Mouse (Mus musculus): ENCODE measurements around the gene Rpusd1. TPM values are rescaled to one million over a fixed set of nuclear protein-coding genes. Genes with fewer than 3 reads are reported as not detected.

The Rpusd1 gene
- total and polyA plus RNA-seq, 3 experiments = 8.2 to 23.9 TPM; not detected in 1

DNA sequence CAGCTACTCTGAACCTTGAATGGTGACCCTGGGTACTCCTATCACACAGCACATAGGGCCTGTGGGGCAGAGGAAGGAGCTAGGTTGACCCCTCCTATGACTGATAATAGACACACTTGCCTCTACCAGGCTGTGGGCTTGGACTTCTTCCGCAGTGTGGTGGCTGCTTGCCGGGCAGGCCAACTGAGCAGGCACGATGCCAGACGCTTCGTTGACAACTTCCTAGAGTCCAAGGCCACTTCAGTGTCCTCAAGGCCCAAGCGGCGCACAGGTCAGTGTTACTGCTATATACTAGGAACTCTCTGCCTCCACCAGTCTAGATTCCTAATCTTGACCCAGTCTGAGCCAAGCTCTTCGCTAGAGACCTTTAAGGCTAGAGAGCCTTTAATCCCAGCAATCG is 16.4 kb downstream of the Rpusd1 start:
- Histone ChIP-seq H3K79me2 (ENCODE audit: control insufficient read depth, insufficient read depth, low read length, poor library complexity) (no peaks in the 10 kb centered on the region), H3K4me3 (ENCODE audit: control insufficient read depth in 1 of 2, insufficient read depth in 1 of 2, low read depth in 2 of 2, low read length in 2 of 2) (no peak overlapping the region), H3K27ac (ENCODE audit: control insufficient read depth, low read depth, low read length) (no peak overlapping the region), H3K9me3 (replicated peaks; ENCODE audit: insufficient read depth, low read length) (no peaks in the 10 kb centered on the region), H3K36me3 (ENCODE audit: control insufficient read depth in 1 of 2, insufficient read depth in 2 of 2, low read length in 2 of 2) (no peaks in the 10 kb centered on the region), H3K9ac (ENCODE audit: control insufficient read depth, low read depth, low read length, poor library complexity, severe bottlenecking) (no peak overlapping the region), H3K4me1 (ENCODE audit: control insufficient read depth in 1 of 2, insufficient read depth in 2 of 2, low read length in 2 of 2) (no peaks in the 10 kb centered on the region), H3K27me3 (ENCODE audit: control insufficient read depth in 1 of 2, insufficient read depth in 2 of 2, low read length in 2 of 2) (peaks cover 4 to 5% of the 10 kb centered on the region in 2 experiments; a peak in 2 of 4 replicates)
- no peak for DNase-seq (ENCODE audit: low read depth, low spot score)
- no peak for TF ChIP-seq POLR2A (IDR thresholded peaks at IDR 0.05; ENCODE audit: control insufficient read depth in 1 of 2, insufficient read depth in 1 of 2, low read depth in 1 of 2, low read length in 2 of 2, poor library complexity in 1 of 2)
- TF ChIP-seq RCOR1 (IDR thresholded peaks at IDR 0.05; ENCODE audit: low read depth, low read length) = no peak
- TF ChIP-seq NELFE (IDR thresholded peaks at IDR 0.05; ENCODE audit: low read depth, low read length) = no peak

GRCm38 (mm10) chr17:25744311-25744710 is 16.8 kb downstream of the Rpusd1 start:
- Histone ChIP-seq H3K4me1 (ENCODE audit: control insufficient read depth in 1 of 2, insufficient read depth in 2 of 2, low read length in 2 of 2) (no peaks in the 10 kb centered on the region), H3K36me3 (ENCODE audit: control insufficient read depth in 1 of 2, insufficient read depth in 2 of 2, low read length in 2 of 2) (no peaks in the 10 kb centered on the region), H3K27me3 (ENCODE audit: control insufficient read depth in 1 of 2, insufficient read depth in 2 of 2, low read length in 2 of 2) (peaks cover 4 to 5% of the 10 kb centered on the region in 2 experiments; a peak in 2 of 4 replicates), H3K27ac (ENCODE audit: control insufficient read depth, low read depth, low read length) (no peak overlapping the region), H3K9me3 (replicated peaks; ENCODE audit: insufficient read depth, low read length) (no peaks in the 10 kb centered on the region), H3K9ac (ENCODE audit: control insufficient read depth, low read depth, low read length, poor library complexity, severe bottlenecking) (no peak overlapping the region), H3K4me3 (ENCODE audit: control insufficient read depth in 1 of 2, insufficient read depth in 1 of 2, low read depth in 2 of 2, low read length in 2 of 2) (no peak overlapping the region), H3K79me2 (ENCODE audit: control insufficient read depth, insufficient read depth, low read length, poor library complexity) (no peaks in the 10 kb centered on the region)
- no peak for DNase-seq (ENCODE audit: low read depth, low spot score)
- no peak for TF ChIP-seq KAT2A (conservative IDR thresholded peaks at IDR 0.05; ENCODE audit: low read depth, low read length)
- no peak for TF ChIP-seq TAL1 (IDR thresholded peaks at IDR 0.05; ENCODE audit: low read length)
- TF ChIP-seq TBP (IDR thresholded peaks at IDR 0.05; ENCODE audit: low read depth, low read length) = no peak
- no peak for TF ChIP-seq CTCF (IDR thresholded peaks at IDR 0.05 in 2 of 3, conservative IDR thresholded peaks at IDR 0.05 in 1 of 3; ENCODE audit: control insufficient read depth in 1 of 3, insufficient read depth in 1 of 3, low read depth in 2 of 3, low read length in 3 of 3, poor library complexity in 1 of 3, severe bottlenecking in 1 of 3)
- TF ChIP-seq UBTF (IDR thresholded peaks at IDR 0.05; ENCODE audit: borderline replicate concordance, insufficient read depth, low read depth, low read length) = no peak
- TF ChIP-seq ZNF384 (IDR thresholded peaks at IDR 0.05; ENCODE audit: low read depth, low read length) = no peak
- TF ChIP-seq GATA1 (IDR thresholded peaks at IDR 0.05; ENCODE audit: low read depth, low read length) = no peak
- no peak for TF ChIP-seq ZKSCAN1 (IDR thresholded peaks at IDR 0.05; ENCODE audit: low read depth, low read length)
- no peak for TF ChIP-seq POLR2AphosphoS2 (IDR thresholded peaks at IDR 0.05; ENCODE audit: low read length)
- no peak for TF ChIP-seq E2F4 (IDR thresholded peaks at IDR 0.05; ENCODE audit: borderline replicate concordance, low read depth, low read length)
- no peak for TF ChIP-seq RCOR1 (IDR thresholded peaks at IDR 0.05; ENCODE audit: low read depth, low read length)
- TF ChIP-seq ETS1 (IDR thresholded peaks at IDR 0.05; ENCODE audit: low read depth, low read length) = no peak
- TF ChIP-seq ZC3H11A (IDR thresholded peaks at IDR 0.05; ENCODE audit: low read depth, low read length) = no peak
- TF ChIP-seq MAFK (IDR thresholded peaks at IDR 0.05; ENCODE audit: borderline replicate concordance, low read depth, low read length) = no peak
- TF ChIP-seq MAX (IDR thresholded peaks at IDR 0.05; ENCODE audit: low read length) = no peak
- TF ChIP-seq SIN3A (IDR thresholded peaks at IDR 0.05; ENCODE audit: low read length) = no peak

Measured in MEL (cell line).